Mouse (Mus musculus): ENCODE results near the gene Utp3.

DNA sequence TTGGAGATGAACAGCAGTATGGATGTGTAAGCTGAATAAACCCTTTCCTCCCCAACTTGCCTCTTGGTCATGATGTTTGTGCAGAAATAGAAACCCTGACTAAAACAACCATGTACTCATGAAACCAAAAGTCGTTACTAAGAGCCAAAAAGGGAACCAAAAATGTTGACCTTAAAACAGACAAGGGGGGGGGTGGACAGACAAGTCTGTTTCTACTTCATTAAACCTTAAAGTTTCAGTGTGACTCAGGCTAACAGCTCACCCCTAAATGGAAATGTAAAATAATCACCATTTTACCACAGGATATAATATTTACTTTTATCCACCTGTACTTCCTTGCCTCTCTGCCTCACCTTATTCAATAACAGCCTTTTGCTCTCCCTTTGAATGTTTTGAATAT, 45.7 kb upstream of the Utp3 start:
- TF ChIP-seq CTCF (IDR thresholded peaks at IDR 0.05; ENCODE audit: control insufficient read depth, insufficient read depth, low read length) = no peak
- TF ChIP-seq POLR2A (IDR thresholded peaks at IDR 0.05; ENCODE audit: borderline replicate concordance, control insufficient read depth, low read depth, low read length) = no peak
